Mouse (Mus musculus) common myeloid progenitor, adult 5-6 weeks (primary cell): ENCODE data around the gene Usp39. TPM values are rescaled to one million over a fixed set of nuclear protein-coding genes. Genes with fewer than 3 reads are reported as not detected.

Experiments used
- total RNA-seq: library from RNA; stranded (forward); fragments of 200-1000, 187-1606 nt; gene quantifications from 2 replicates; pipeline ENCODE4 v1.2.3, GENCODE M21; 2017

Gene Usp39
- total RNA-seq, 1 experiment from 2014 or later, result 147 TPM

Other genes starting within 250 kb of the Usp39 start
- 33.8 and 41.8 TPM in 2 replicates for gene St3gal5, start 247.6 kb downstream of the Usp39 start, total RNA-seq
- 0.39 and 0.82 TPM in 2 replicates for gene Atoh8, start 109.6 kb downstream of the Usp39 start, total RNA-seq
- gene Sftpb, start 40.6 kb downstream of the Usp39 start, total RNA-seq, result not detected in 2 replicates
- gene 0610030E20Rik, start 2.1 kb upstream of the Usp39 start, total RNA-seq, result 25.2 and 25.8 TPM in 2 replicates
- 1.2 TPM in 1 of 2 replicates, not detected in the other for gene Tmem150a, start 10.3 kb upstream of the Usp39 start, total RNA-seq
- 30.2 and 44.7 TPM in 2 replicates for gene Rnf181, start 21.8 kb upstream of the Usp39 start, total RNA-seq
- 83.8 and 85.7 TPM in 2 replicates for gene Vamp5, start 35.3 kb upstream of the Usp39 start, total RNA-seq
- gene Vamp8, start 45.5 kb upstream of the Usp39 start, total RNA-seq, result 281 and 362 TPM in 2 replicates
- 6.6 and 12.7 TPM in 2 replicates for gene Ggcx, start 69.1 kb upstream of the Usp39 start, total RNA-seq
- 300 and 303 TPM in 2 replicates for gene Mat2a, start 94.4 kb upstream of the Usp39 start, total RNA-seq
- gene Sh2d6, start 176.5 kb upstream of the Usp39 start, total RNA-seq, result not detected in 2 replicates
- gene Capg, start 199.2 kb upstream of the Usp39 start, total RNA-seq, result 32.4 and 56.4 TPM in 2 replicates